Mouse (Mus musculus) adrenal gland, postnatal 10 days (tissue): ENCODE measurements around the gene 9230104L09Rik. TPM values are rescaled to one million over a fixed set of nuclear protein-coding genes. Genes with fewer than 3 reads are reported as not detected.

Source experiments
- DNase-seq: peaks from one replicate; pipeline ENCODE4 v3.0.0; 2021; ENCODE audit warnings: mixed read lengths
- total RNA-seq, 2 experiments: library from RNA; stranded (reverse); gene quantifications; 2 replicates each; pipeline ENCODE4 v1.2.3; 2021

9230104L09Rik gene
- total RNA-seq, 2 experiments from 2014 or later = 1.4 to 1.7 TPM

- DNase-seq = peak; percentile 7
These were observed 8.0 kb downstream of the 9230104L09Rik start for GRCm38 (mm10) chr2:148856630-148857400.

- peak; percentile 85 for DNase-seq
These were observed 13.5 kb downstream of the 9230104L09Rik start for GRCm38 (mm10) chr2:148851116-148851906.

- DNase-seq = no peak
These were observed 25.6 kb downstream of the 9230104L09Rik start for GRCm38 (mm10) chr2:148839224-148839623.

- DNase-seq = no peak
These were observed 26.6 kb downstream of the 9230104L09Rik start for GRCm38 (mm10) chr2:148838075-148838777.

- DNase-seq = no peak
These were observed 29.9 kb downstream of the 9230104L09Rik start, which contains the start of gene Cst9 for GRCm38 (mm10) chr2:148834912-148835311. Gene Cst9, plus strand, starts transcription at chr2:148835147.

GRCm38 (mm10) chr2:148825986-148826385 is 38.9 kb downstream of the 9230104L09Rik start:
- DNase-seq = no peak

GRCm38 (mm10) chr2:148819909-148820308 is 44.9 kb downstream of the 9230104L09Rik start, which contains the start of gene Cst13:
Gene Cst13, plus strand, starts transcription at chr2:148820081.
- no peak for DNase-seq

GRCm38 (mm10) chr2:148806696-148807095 is 58.1 kb downstream of the 9230104L09Rik start:
- DNase-seq = no peak

- DNase-seq = peak; percentile 10
These were observed 63.3 kb downstream of the 9230104L09Rik start for GRCm38 (mm10) chr2:148801491-148801921.

GRCm38 (mm10) chr2:148798485-148798884 is 66.4 kb downstream of the 9230104L09Rik start, which contains the start of gene Cst8:
Gene Cst8, plus strand, starts transcription at chr2:148798785.
- peak; percentile 11 for DNase-seq

Other genes with a start within 250 kb of the 9230104L09Rik start
- 10 to 100 TPM; 20.0 to 22.6 TPM for gene Nxt1, start 192.4 kb downstream of the 9230104L09Rik start, total RNA-seq
- gene Gzf1, start 184.0 kb downstream of the 9230104L09Rik start, total RNA-seq = 10 to 100 TPM; 28.1 to 31.7 TPM
- 10 to 100 TPM in 1 of 2 experiments, 1 to 10 TPM in 1; 5.5 to 10.4 TPM for gene Napb, start 132.6 kb downstream of the 9230104L09Rik start, total RNA-seq
- gene Cstl1, start 114.7 kb downstream of the 9230104L09Rik start, total RNA-seq = not detected
- not detected for gene Cst11, start 93.5 kb downstream of the 9230104L09Rik start, total RNA-seq
- not detected for gene 8030411F24Rik, start 83.0 kb downstream of the 9230104L09Rik start, total RNA-seq
- gene Cst12, start 75.7 kb downstream of the 9230104L09Rik start, total RNA-seq = not detected
- 10 to 100 TPM; 60.9 to 87.0 TPM for gene Cst8, start 66.3 kb downstream of the 9230104L09Rik start, total RNA-seq
- gene Cst13, start 45.0 kb downstream of the 9230104L09Rik start, total RNA-seq = not detected
- not detected for gene Cst9, start 29.9 kb downstream of the 9230104L09Rik start, total RNA-seq
- gene Cst3, start 10.7 kb upstream of the 9230104L09Rik start, total RNA-seq = 100 to 1,000 TPM; 839 to 876 TPM
- gene Gm1330, start 138.2 kb upstream of the 9230104L09Rik start, total RNA-seq = not detected
- gene Gm10750, start 152.2 kb upstream of the 9230104L09Rik start, total RNA-seq = not detected